Mouse (Mus musculus): ENCODE measurements around the gene 4930430A15Rik. TPM values are rescaled to one million over a fixed set of nuclear protein-coding genes. Genes with fewer than 3 reads are reported as not detected.

The 4930430A15Rik gene
- polyA plus RNA-seq (2015; fragmentation: Nextera tagmentation; extraction: Ambion mirVana) = not detected in 2 replicates

DNA sequence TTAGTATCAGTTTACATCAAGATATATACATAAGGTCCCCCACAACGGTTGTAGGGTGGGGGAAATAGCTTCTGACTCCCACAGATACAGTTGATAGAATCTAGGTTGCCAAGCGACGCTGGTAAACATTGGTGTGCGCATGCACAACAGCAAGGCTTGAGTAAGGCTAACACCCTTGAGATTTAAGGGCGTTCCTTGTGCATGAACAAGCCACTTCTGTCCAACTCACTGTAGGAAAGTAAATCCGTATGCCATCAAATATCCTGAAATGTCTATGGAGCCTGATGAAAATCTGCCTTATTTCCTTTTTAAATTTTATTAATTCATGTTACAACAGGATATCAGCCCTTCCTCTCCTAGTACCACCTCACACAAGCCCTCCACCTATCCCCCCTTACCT lies at the start of gene 4930430A15Rik:
Gene 4930430A15Rik, minus strand, starts transcription at position 101 of the 400 bp plus-strand sequence.
- H3K27me3 ChIP-seq = no peaks in the 10 kb centered on the region
- H3K9ac ChIP-seq = no peak within 1 kb of the TSS
- H3K27ac ChIP-seq = no peak within 1 kb of the TSS
- no peaks in the 10 kb centered on the region for H3K9me3 ChIP-seq
- WGBS = 91% methylated on average over 6 of the region's 6 CpGs
- H3K4me3 ChIP-seq = no peak within 1 kb of the TSS
- no peaks in the 10 kb centered on the region for H3K4me1 ChIP-seq (replicated peaks)
- H3K36me3 ChIP-seq = no peaks in the 10 kb centered on the region
- no peak within 1 kb of the TSS for H3K4me2 ChIP-seq
- no peak for ATAC-seq (ENCODE audit: low FRiP score)

GRCm38 (mm10) chr2:111274006-111274405 lies 44.6 kb upstream of the 4930430A15Rik start, which contains the start of gene Olfr1277:
Olfr1277 (minus strand) TSS chr2:111274106.
- Histone ChIP-seq H3K9me3 (no peaks in the 10 kb centered on the region), H3K9ac (no peak within 1 kb of the TSS), H3K36me3 (no peaks in the 10 kb centered on the region), H3K27ac (no peak within 1 kb of the TSS), H3K27me3 (no peaks in the 10 kb centered on the region), H3K4me3 (no peak within 1 kb of the TSS), H3K4me1 (replicated peaks) (no peaks in the 10 kb centered on the region), H3K4me2 (no peak within 1 kb of the TSS)
- no peak for ATAC-seq (ENCODE audit: low FRiP score)
- 88% methylated on average over 2 of the region's 2 CpGs for WGBS

DNA sequence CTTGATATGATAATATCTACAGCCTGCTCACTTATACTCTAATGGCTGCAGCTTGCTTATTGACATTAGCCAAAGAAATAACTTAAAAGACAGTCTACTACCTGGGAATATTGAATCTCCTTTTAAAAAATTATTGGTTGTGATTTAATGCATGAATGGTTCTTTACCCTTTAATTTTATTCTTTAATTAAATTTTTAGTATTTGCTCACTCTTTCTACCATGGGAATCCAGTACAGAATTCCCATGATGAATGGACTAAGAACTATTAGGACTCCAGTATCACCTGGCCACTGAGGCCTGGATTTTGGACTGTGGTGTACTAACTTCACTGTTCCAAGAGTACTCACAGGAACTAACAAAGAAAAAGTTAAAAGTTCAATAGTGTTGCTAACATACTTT lies 24.8 kb upstream of the 4930430A15Rik start, which contains the start of gene Olfr1276:
Gene Olfr1276, plus strand, starts transcription at position 301 of the 400 bp plus-strand sequence.
- Histone ChIP-seq H3K4me1 (replicated peaks) (no peaks in the 10 kb centered on the region), H3K9me3 (no peaks in the 10 kb centered on the region), H3K4me2 (no peak within 1 kb of the TSS), H3K27me3 (no peaks in the 10 kb centered on the region), H3K4me3 (no peak within 1 kb of the TSS), H3K27ac (no peak within 1 kb of the TSS), H3K9ac (no peak within 1 kb of the TSS), H3K36me3 (no peaks in the 10 kb centered on the region)
- ATAC-seq (ENCODE audit: low FRiP score) = no peak

- Histone ChIP-seq H3K27ac (no peak within 1 kb of the TSS), H3K9me3 (no peaks in the 10 kb centered on the region), H3K9ac (no peak within 1 kb of the TSS), H3K4me2 (no peak within 1 kb of the TSS), H3K4me3 (no peak within 1 kb of the TSS), H3K36me3 (no peaks in the 10 kb centered on the region), H3K27me3 (no peaks in the 10 kb centered on the region), H3K4me1 (replicated peaks) (no peaks in the 10 kb centered on the region)
- WGBS = 93% methylated on average over 1 of the region's 1 CpGs
- ATAC-seq (ENCODE audit: low FRiP score) = no peak
Observed at GRCm38 (mm10) chr2:111235186-111235585, 5.8 kb upstream of the 4930430A15Rik start, which contains the start of gene Olfr1275. Olfr1275 (minus strand) TSS chr2:111235286.

DNA sequence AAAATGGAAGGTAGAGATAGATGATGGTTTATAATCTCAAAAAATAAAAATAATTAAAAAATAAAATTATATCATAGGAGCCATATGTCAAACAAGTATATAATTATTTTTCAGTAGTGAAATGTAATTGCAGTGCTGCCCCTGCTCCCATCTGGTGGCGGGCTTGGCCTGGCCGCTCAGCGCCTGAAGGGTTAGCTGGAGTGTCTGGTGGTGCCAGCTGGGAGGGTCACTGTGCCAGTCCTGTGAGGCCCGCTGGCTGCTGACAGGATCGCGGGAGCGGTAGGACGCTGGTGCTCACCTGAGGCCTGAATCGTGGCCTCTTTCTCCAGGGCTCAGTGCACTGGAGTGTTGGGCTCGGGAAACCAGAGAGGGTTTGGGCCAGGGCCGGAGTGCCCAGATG lies 47.3 kb downstream of the 4930430A15Rik start:
- 96% methylated on average over 11 of the region's 11 CpGs for WGBS
- Histone ChIP-seq H3K36me3 (no peaks in the 10 kb centered on the region), H3K27me3 (no peaks in the 10 kb centered on the region), H3K4me3 (no peak overlapping the region), H3K27ac (no peak overlapping the region), H3K9ac (no peak overlapping the region), H3K9me3 (no peaks in the 10 kb centered on the region), H3K4me1 (replicated peaks) (no peaks in the 10 kb centered on the region), H3K4me2 (no peak overlapping the region)
- ATAC-seq (ENCODE audit: low FRiP score) = no peak

DNA sequence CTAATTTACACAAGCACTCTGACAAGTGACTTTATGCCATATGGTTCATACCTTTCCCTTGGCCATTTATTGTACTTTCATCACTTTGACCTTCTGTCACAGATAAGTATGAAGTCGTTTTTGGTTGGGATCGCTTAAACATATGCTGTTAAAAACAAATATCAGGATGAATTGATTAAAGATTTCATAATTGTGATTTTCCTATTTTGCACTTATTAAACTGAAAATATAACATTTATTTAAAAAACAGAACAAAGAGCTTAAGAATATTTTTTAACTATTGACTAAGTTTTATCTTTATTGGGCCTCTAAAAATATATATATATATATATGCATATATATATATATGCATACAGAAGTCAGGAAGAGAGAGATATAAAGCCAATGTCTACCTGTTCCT lies 76.6 kb downstream of the 4930430A15Rik start, which contains the start of gene Gm15130:
Gene Gm15130, minus strand, starts transcription at position 101 of the 400 bp plus-strand sequence.
- Histone ChIP-seq H3K9ac (no peak within 1 kb of the TSS), H3K27ac (no peak within 1 kb of the TSS), H3K4me2 (no peak within 1 kb of the TSS), H3K27me3 (no peaks in the 10 kb centered on the region), H3K36me3 (no peaks in the 10 kb centered on the region), H3K4me3 (no peak within 1 kb of the TSS), H3K4me1 (replicated peaks) (no peaks in the 10 kb centered on the region), H3K9me3 (no peaks in the 10 kb centered on the region)
- 83% methylated on average over 2 of the region's 2 CpGs for WGBS
- no peak for ATAC-seq (ENCODE audit: low FRiP score)

GRCm38 (mm10) chr2:111135739-111136138 lies 93.7 kb downstream of the 4930430A15Rik start:
- 73% methylated on average over 5 of the region's 5 CpGs for WGBS
- H3K9me3 ChIP-seq = no peaks in the 10 kb centered on the region
- H3K27me3 ChIP-seq = no peaks in the 10 kb centered on the region
- no peak overlapping the region for H3K4me3 ChIP-seq
- H3K9ac ChIP-seq = no peak overlapping the region
- no peak for ATAC-seq (ENCODE audit: low FRiP score)
- H3K4me1 ChIP-seq (replicated peaks) = no peaks in the 10 kb centered on the region
- no peak overlapping the region for H3K27ac ChIP-seq
- no peak overlapping the region for H3K4me2 ChIP-seq
- H3K36me3 ChIP-seq = no peaks in the 10 kb centered on the region

Other genes starting within 250 kb of the 4930430A15Rik start
- not detected in 2 replicates for gene Gm13941, start 123.6 kb downstream of the 4930430A15Rik start, polyA plus RNA-seq (2015; fragmentation: Nextera tagmentation; extraction: Ambion mirVana)
- not detected in 2 replicates for gene Gm15130, start 76.7 kb downstream of the 4930430A15Rik start, polyA plus RNA-seq (2015; fragmentation: Nextera tagmentation; extraction: Ambion mirVana)
- not detected in 2 replicates for gene Olfr1275, start 5.7 kb upstream of the 4930430A15Rik start, polyA plus RNA-seq (2015; fragmentation: Nextera tagmentation; extraction: Ambion mirVana)
- not detected in 2 replicates for gene Olfr1276, start 24.9 kb upstream of the 4930430A15Rik start, polyA plus RNA-seq (2015; fragmentation: Nextera tagmentation; extraction: Ambion mirVana)
- gene Olfr1277, start 44.5 kb upstream of the 4930430A15Rik start, polyA plus RNA-seq (2015; fragmentation: Nextera tagmentation; extraction: Ambion mirVana) = not detected in 2 replicates
- gene Olfr1278, start 60.5 kb upstream of the 4930430A15Rik start, polyA plus RNA-seq (2015; fragmentation: Nextera tagmentation; extraction: Ambion mirVana) = not detected in 2 replicates
- gene Olfr1279, start 71.0 kb upstream of the 4930430A15Rik start, polyA plus RNA-seq (2015; fragmentation: Nextera tagmentation; extraction: Ambion mirVana) = not detected in 2 replicates
- gene Olfr1280, start 84.4 kb upstream of the 4930430A15Rik start, polyA plus RNA-seq (2015; fragmentation: Nextera tagmentation; extraction: Ambion mirVana) = not detected in 2 replicates
- gene Olfr1281, start 96.9 kb upstream of the 4930430A15Rik start, polyA plus RNA-seq (2015; fragmentation: Nextera tagmentation; extraction: Ambion mirVana) = not detected in 2 replicates
- gene Olfr1282, start 106.5 kb upstream of the 4930430A15Rik start, polyA plus RNA-seq (2015; fragmentation: Nextera tagmentation; extraction: Ambion mirVana) = not detected in 2 replicates
- gene Olfr1283, start 137.2 kb upstream of the 4930430A15Rik start, polyA plus RNA-seq (2015; fragmentation: Nextera tagmentation; extraction: Ambion mirVana) = not detected in 2 replicates
- not detected in 2 replicates for gene Olfr1284, start 145.9 kb upstream of the 4930430A15Rik start, polyA plus RNA-seq (2015; fragmentation: Nextera tagmentation; extraction: Ambion mirVana)
- gene Olfr1286, start 193.5 kb upstream of the 4930430A15Rik start, polyA plus RNA-seq (2015; fragmentation: Nextera tagmentation; extraction: Ambion mirVana) = not detected in 2 replicates
- not detected in 2 replicates for gene Olfr1287, start 219.5 kb upstream of the 4930430A15Rik start, polyA plus RNA-seq (2015; fragmentation: Nextera tagmentation; extraction: Ambion mirVana)
- gene Olfr1288, start 244.5 kb upstream of the 4930430A15Rik start, polyA plus RNA-seq (2015; fragmentation: Nextera tagmentation; extraction: Ambion mirVana) = not detected in 2 replicates